Mouse (Mus musculus): ENCODE data around the gene Ypel3. TPM values are rescaled to one million over a fixed set of nuclear protein-coding genes. Genes with fewer than 3 reads are reported as not detected.

Gene Ypel3
- total and polyA plus RNA-seq, 3 experiments = 92.8 to 970 (median 136) TPM

- DNase-seq = no peak
Observed at GRCm38 (mm10) chr7:126793456-126794270, 16.9 kb downstream of the Ypel3 start.

GRCm38 (mm10) chr7:126794271-126794605 lies 17.5 kb downstream of the Ypel3 start:
- no peak for DNase-seq

- no peak for DNase-seq
Observed at GRCm38 (mm10) chr7:126795387-126796317, 18.9 kb downstream of the Ypel3 start.

- DNase-seq = no peak
Observed at GRCm38 (mm10) chr7:126796350-126796932, 19.7 kb downstream of the Ypel3 start.

GRCm38 (mm10) chr7:126797411-126798126 lies 20.8 kb downstream of the Ypel3 start, which contains the start of gene Fam57b:
Fam57b (plus strand) TSS chr7:126797668.
- peak; percentile 77 for DNase-seq

GRCm38 (mm10) chr7:126798127-126799049 lies 21.6 kb downstream of the Ypel3 start:
- peak; percentile 82 for DNase-seq

- peak; percentile 99 for DNase-seq
Observed at GRCm38 (mm10) chr7:126799050-126799467, 22.3 kb downstream of the Ypel3 start.

- DNase-seq = no peak
Observed at GRCm38 (mm10) chr7:126799468-126800268, 22.9 kb downstream of the Ypel3 start.

- no peak for DNase-seq
Observed at GRCm38 (mm10) chr7:126800269-126801056, 23.7 kb downstream of the Ypel3 start.

- DNase-seq = no peak
Observed at GRCm38 (mm10) chr7:126801057-126801422, 24.3 kb downstream of the Ypel3 start.

GRCm38 (mm10) chr7:126802134-126802889 lies 25.6 kb downstream of the Ypel3 start:
- peak; percentile 70 for DNase-seq

- peak; percentile 73 for DNase-seq
Observed at GRCm38 (mm10) chr7:126803181-126803580, 26.4 kb downstream of the Ypel3 start.

- no peak for DNase-seq
Observed at GRCm38 (mm10) chr7:126803751-126804150, 27.0 kb downstream of the Ypel3 start.

- DNase-seq = no peak
Observed at GRCm38 (mm10) chr7:126806956-126807355, 30.2 kb downstream of the Ypel3 start.

- DNase-seq = peak; percentile 60
Observed at GRCm38 (mm10) chr7:126807405-126807804, 30.6 kb downstream of the Ypel3 start.

GRCm38 (mm10) chr7:126808703-126809455 lies 32.1 kb downstream of the Ypel3 start:
- peak; percentile 93 for DNase-seq

- DNase-seq = no peak
Observed at GRCm38 (mm10) chr7:126809723-126810369, 33.1 kb downstream of the Ypel3 start.
